8 mouse cellular contexts compared by ENCODE assay signal in the genomic region with DNA sequence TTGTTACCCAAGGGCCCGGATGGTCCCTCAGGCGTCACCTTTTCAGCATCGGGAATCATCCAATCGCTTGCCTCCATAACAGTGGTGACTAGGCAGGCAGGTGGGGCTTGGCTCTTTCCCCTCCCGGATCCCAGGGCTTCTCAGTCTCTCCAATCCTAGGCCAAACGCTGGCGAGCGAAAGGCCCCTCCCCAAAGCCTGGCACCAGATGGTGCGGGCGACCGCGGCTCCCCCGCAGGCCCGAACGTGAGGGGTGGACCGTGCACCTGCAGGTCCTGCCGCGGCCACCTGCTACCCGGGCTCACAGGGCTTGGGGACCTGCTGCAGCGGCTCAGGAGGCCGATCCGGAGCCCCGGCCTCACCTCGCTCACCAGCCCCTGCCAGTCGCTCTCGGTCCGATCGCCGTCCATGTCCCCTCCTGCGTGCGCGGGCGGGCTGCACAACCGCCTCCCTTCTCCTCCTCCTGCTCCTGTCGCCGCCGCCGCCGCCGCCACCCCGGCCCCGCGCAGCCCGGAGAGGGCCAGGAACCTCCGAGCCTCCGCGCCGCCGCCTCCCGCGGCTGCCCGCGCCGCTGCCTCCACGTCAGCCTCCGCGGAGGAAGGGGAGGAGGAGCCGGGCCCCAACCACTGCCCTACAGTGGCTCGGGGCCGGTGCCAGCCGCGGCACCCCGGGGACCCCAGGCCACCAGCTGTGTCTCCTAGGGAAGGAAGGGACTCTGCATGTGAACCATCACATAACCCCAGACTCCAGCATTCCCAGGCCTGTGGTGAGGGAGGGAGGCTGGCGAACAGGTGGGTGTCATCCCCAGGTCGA. TPM values are rescaled to one million over a fixed set of nuclear protein-coding genes. Genes with fewer than 3 reads are reported as not detected.
DNase-seq lines count a peak whose midpoint lies in the region; ATAC-seq and TF ChIP-seq lines count a peak whose summit lies in the region.

Gene Ccdc149 (minus strand): TSS at position 531 of the 811 bp plus-strand sequence.

- peak within 1 kb of the TSS; percentile 87 for H3K9ac ChIP-seq in forebrain, embryonic 15.5 days (replicated peaks)
- peak within 1 kb of the TSS; percentile 88 for H3K9ac ChIP-seq in heart, postnatal 0 days (replicated peaks; ENCODE audit: low read depth, low read length)
- peak within 1 kb of the TSS; percentile 62 for H3K9ac ChIP-seq in liver, embryonic 11.5 days (ENCODE audit: low read depth, low read length)
- peak within 1 kb of the TSS; percentile 75 for H3K9ac ChIP-seq in neural tube, embryonic 11.5 days (ENCODE audit: low read length)

- no peak for TF ChIP-seq POLR2A in thymus, adult 2 months (IDR thresholded peaks at IDR 0.05; ENCODE audit: control insufficient read depth, extremely low read depth, insufficient read depth, low read length, poor library complexity)

- TF ChIP-seq EP300 in heart, postnatal 0 days (IDR thresholded peaks at IDR 0.05; ENCODE audit: low read depth): no peak

- H3K4me1 ChIP-seq in forebrain, embryonic 15.5 days: peaks cover 14% of the 10 kb centered on the region
- H3K4me1 ChIP-seq in heart, postnatal 0 days (ENCODE audit: control insufficient read depth, insufficient read depth): peaks cover 14% of the 10 kb centered on the region; the same call in 1 of the 2 replicates
- H3K4me1 ChIP-seq in liver, embryonic 11.5 days (replicated peaks; ENCODE audit: control insufficient read depth, insufficient read depth, low read length): no peaks in the 10 kb centered on the region
- no peaks in the 10 kb centered on the region for H3K4me1 ChIP-seq in neural tube, embryonic 11.5 days (ENCODE audit: control insufficient read depth, insufficient read depth, low read length)
- H3K4me1 ChIP-seq in thymus, adult 2 months (replicated peaks; ENCODE audit: control insufficient read depth, insufficient read depth, low read length): no peaks in the 10 kb centered on the region; the same call in 1 of the 2 replicates

- WGBS in forebrain, embryonic 15.5 days: under 1% methylated on average over 51 of the region's 65 CpGs
- 3% methylated on average over 38 of the region's 65 CpGs for WGBS in heart, postnatal 0 days
- 2% methylated on average over 48 of the region's 65 CpGs for WGBS in liver, embryonic 11.5 days
- under 1% methylated on average over 46 of the region's 65 CpGs for WGBS in neural tube, embryonic 11.5 days
- 3% methylated on average over 62 of the region's 65 CpGs for WGBS in thymus, adult 2 months

- no peak for TF ChIP-seq CTCF in heart, postnatal 0 days (IDR thresholded peaks at IDR 0.05; ENCODE audit: low read depth)
- TF ChIP-seq CTCF in thymus, adult 2 months (IDR thresholded peaks at IDR 0.05; ENCODE audit: borderline replicate concordance, control insufficient read depth, extremely low read depth, insufficient read depth, low read length, poor library complexity): no peak

- no peaks in the 10 kb centered on the region for H3K27me3 ChIP-seq in forebrain, embryonic 15.5 days
- H3K27me3 ChIP-seq in heart, postnatal 0 days (ENCODE audit: control insufficient read depth, insufficient read depth, low read length): no peaks in the 10 kb centered on the region
- H3K27me3 ChIP-seq in liver, embryonic 11.5 days (replicated peaks; ENCODE audit: control insufficient read depth, insufficient read depth, low read length): peaks cover 13% of the 10 kb centered on the region
- H3K27me3 ChIP-seq in neural tube, embryonic 11.5 days (ENCODE audit: control insufficient read depth, insufficient read depth, low read length): peaks cover 3% of the 10 kb centered on the region; the same call in 1 of the 2 replicates
- H3K27me3 ChIP-seq in thymus, adult 2 months (ENCODE audit: control insufficient read depth, insufficient read depth, low read length): no peaks in the 10 kb centered on the region

- peak; percentile 95 for ATAC-seq in forebrain, embryonic 15.5 days (replicated peaks)
- peak; percentile 86 for ATAC-seq in heart, postnatal 0 days (ENCODE audit: insufficient read depth, low read depth)
- peak; percentile 74 for ATAC-seq in liver, embryonic 11.5 days (replicated peaks; ENCODE audit: low FRiP score)
- ATAC-seq in neural tube, embryonic 11.5 days (ENCODE audit: insufficient read depth, low FRiP score, low TSS enrichment): peak; percentile 89

- peak; percentile 3 to 6 for DNase-seq in B cell, adult 2 months
- DNase-seq in cerebellum, adult 11 months: peak; percentile 89
- peak; percentile 57 for DNase-seq in heart, postnatal 0 days (ENCODE audit: low spot score)
- peak; percentile 79 to 83 for DNase-seq in kidney, postnatal 36 days
- DNase-seq in liver, embryonic 11.5 days (ENCODE audit: low spot score): peak; percentile 55
- DNase-seq in neural tube, embryonic 11.5 days (ENCODE audit: low spot score): peak; percentile 66
- DNase-seq in thymus, adult 2 months: peak; percentile 11

- H3K9me3 ChIP-seq in forebrain, embryonic 15.5 days: no peaks in the 10 kb centered on the region
- no peaks in the 10 kb centered on the region for H3K9me3 ChIP-seq in heart, postnatal 0 days (replicated peaks; ENCODE audit: control insufficient read depth, low read length)
- no peaks in the 10 kb centered on the region for H3K9me3 ChIP-seq in liver, embryonic 11.5 days (ENCODE audit: control insufficient read depth, low read length)
- H3K9me3 ChIP-seq in neural tube, embryonic 11.5 days (ENCODE audit: control insufficient read depth, low read length): no peaks in the 10 kb centered on the region

- H3K36me3 ChIP-seq in forebrain, embryonic 15.5 days: no peaks in the 10 kb centered on the region
- no peaks in the 10 kb centered on the region for H3K36me3 ChIP-seq in heart, postnatal 0 days (replicated peaks; ENCODE audit: control insufficient read depth, insufficient read depth, low read length)
- H3K36me3 ChIP-seq in liver, embryonic 11.5 days (ENCODE audit: control insufficient read depth, insufficient read depth, low read length): no peaks in the 10 kb centered on the region
- H3K36me3 ChIP-seq in neural tube, embryonic 11.5 days (ENCODE audit: control insufficient read depth, insufficient read depth, low read length): no peaks in the 10 kb centered on the region
- H3K36me3 ChIP-seq in thymus, adult 2 months (ENCODE audit: control insufficient read depth, insufficient read depth, low read length): no peaks in the 10 kb centered on the region

- H3K4me2 ChIP-seq in forebrain, embryonic 15.5 days (replicated peaks): peak within 1 kb of the TSS; percentile 89
- H3K4me2 ChIP-seq in heart, postnatal 0 days (ENCODE audit: low read depth, low read length): peak within 1 kb of the TSS; percentile 98
- peak within 1 kb of the TSS; percentile 83 for H3K4me2 ChIP-seq in liver, embryonic 11.5 days
- peak within 1 kb of the TSS; percentile 70 for H3K4me2 ChIP-seq in neural tube, embryonic 11.5 days (ENCODE audit: low read depth)

- peak within 1 kb of the TSS; percentile 93 for H3K4me3 ChIP-seq in forebrain, embryonic 15.5 days
- peak within 1 kb of the TSS; percentile 82 for H3K4me3 ChIP-seq in heart, postnatal 0 days (ENCODE audit: low read depth, low read length)
- peak within 1 kb of the TSS; percentile 64 for H3K4me3 ChIP-seq in liver, embryonic 11.5 days (ENCODE audit: low read depth, low read length)
- peak within 1 kb of the TSS; percentile 51 for H3K4me3 ChIP-seq in neural tube, embryonic 11.5 days (ENCODE audit: low read depth, low read length)
- peak within 1 kb of the TSS; percentile 32 for H3K4me3 ChIP-seq in thymus, adult 2 months (ENCODE audit: control insufficient read depth, insufficient read depth, low read length)

- H3K27ac ChIP-seq in forebrain, embryonic 15.5 days (replicated peaks): peak within 1 kb of the TSS; percentile 87
- H3K27ac ChIP-seq in heart, postnatal 0 days (ENCODE audit: low read depth): peak within 1 kb of the TSS; percentile 41
- no peak within 1 kb of the TSS for H3K27ac ChIP-seq in liver, embryonic 11.5 days (ENCODE audit: low read depth, low read length)
- H3K27ac ChIP-seq in neural tube, embryonic 11.5 days (ENCODE audit: low read depth, low read length): no peak within 1 kb of the TSS
- H3K27ac ChIP-seq in thymus, adult 2 months (ENCODE audit: control insufficient read depth, insufficient read depth, low read length): no peak within 1 kb of the TSS

RNA-seq across cellular contexts. Expression of gene Ccdc149, which starts in this region (rescaled TPM):
- polyA plus RNA-seq in forebrain, embryonic 15.5 days (2015; fragmentation: Nextera tagmentation; extraction: Ambion mirVana): 11.2 and 11.7 TPM in 2 replicates
- total RNA-seq in heart, postnatal 0 days (2014; rRNA removed; ENCODE audit: low replicate concordance): 2.2 and 3.1 TPM in 2 replicates
- polyA plus RNA-seq in heart, postnatal 0 days (2015; fragmentation: Nextera tagmentation; extraction: Ambion mirVana): 2.6 and 3.1 TPM in 2 replicates
- 1.1 and 1.2 TPM in 2 replicates for polyA plus RNA-seq in liver, embryonic 11.5 days (2014; fragmentation: Nextera tagmentation; extraction: Ambion mirVana)
- 2.2 and 2.3 TPM in 2 replicates for polyA plus RNA-seq in neural tube, embryonic 11.5 days (2014; fragmentation: Nextera tagmentation; extraction: Ambion mirVana)
- 0.20 and 0.30 TPM in 2 replicates for polyA plus RNA-seq in thymus, adult 2 months (2012; rRNA removed)

Comparison
In these comparisons a context has a peak if more than half of its experiments do, and no peak if none do; other contexts are left out.
1. Peak in DNase-seq and H3K4me3 ChIP-seq in thymus, adult 2 months; RNA of the gene not detected or under 1 TPM.
2. DNase-seq: peak in every context shown above with its lines; median percentile 89 in cerebellum, adult 11 months; 81 in kidney, postnatal 36 days; 66 in neural tube, embryonic 11.5 days; 57 in heart, postnatal 0 days; 55 in liver, embryonic 11.5 days; 11 in thymus, adult 2 months; 4 in B cell, adult 2 months.
3. H3K27ac ChIP-seq: peak in forebrain, embryonic 15.5 days (single experiment) and heart, postnatal 0 days (single experiment); none in liver, embryonic 11.5 days (single experiment), neural tube, embryonic 11.5 days (single experiment) and thymus, adult 2 months (single experiment).
4. H3K4me3 ChIP-seq: peak in every context shown above with its lines; median percentile 93 in forebrain, embryonic 15.5 days; 82 in heart, postnatal 0 days; 64 in liver, embryonic 11.5 days; 51 in neural tube, embryonic 11.5 days; 32 in thymus, adult 2 months.
5. Peak in every context shown above with its lines, with median percentiles within 50 percentile points of each other: ATAC-seq, H3K4me2 ChIP-seq and H3K9ac ChIP-seq.